Mouse (Mus musculus): Measurements from ENCODE around the gene Poldip3. TPM values are rescaled to one million over a fixed set of nuclear protein-coding genes. Genes with fewer than 3 reads are reported as not detected.
A peak's percentile ranks its signal among the peaks of the same experiment; 100 is the strongest.
"Not testable (repeated sequence)": the region's sequence is repeated elsewhere in the genome, so short reads cannot be mapped to it uniquely, and the experiment has no call there.

The Poldip3 gene
- total RNA-seq, 2 experiments from 2014 or later: 34.4 to 41.1 TPM

GRCm38 (mm10) chr15:83135654-83136053, 13.5 kb downstream of the Poldip3 start:
- intact Hi-C loops (cut with DNase I): no loop called here
- no peak for DNase-seq

DNA sequence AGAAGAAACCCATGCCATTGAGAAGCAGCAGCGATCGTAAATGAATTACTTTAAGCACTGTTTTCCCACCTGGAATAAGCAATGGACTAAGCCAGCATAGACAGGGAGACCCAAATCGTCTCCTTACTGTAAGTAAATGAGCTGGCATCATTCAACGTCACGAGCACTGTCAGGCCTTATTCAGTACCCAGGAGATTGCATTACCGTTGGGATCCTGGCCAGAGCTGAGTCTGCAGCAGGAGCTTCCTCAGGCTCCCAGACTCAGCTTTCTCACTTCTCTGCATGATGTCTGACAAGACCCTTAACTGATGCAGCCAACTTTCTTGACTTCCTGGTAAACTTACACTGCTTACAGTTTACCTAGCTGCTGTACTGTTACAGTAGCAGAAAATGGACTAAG, 14.5 kb downstream of the Poldip3 start:
- intact Hi-C loops (cut with DNase I): no loop called here
- DNase-seq: no peak

- no peak for DNase-seq
- intact Hi-C loops (cut with DNase I): no loop called here
These were observed 19.5 kb downstream of the Poldip3 start for GRCm38 (mm10) chr15:83129530-83130231.

DNA sequence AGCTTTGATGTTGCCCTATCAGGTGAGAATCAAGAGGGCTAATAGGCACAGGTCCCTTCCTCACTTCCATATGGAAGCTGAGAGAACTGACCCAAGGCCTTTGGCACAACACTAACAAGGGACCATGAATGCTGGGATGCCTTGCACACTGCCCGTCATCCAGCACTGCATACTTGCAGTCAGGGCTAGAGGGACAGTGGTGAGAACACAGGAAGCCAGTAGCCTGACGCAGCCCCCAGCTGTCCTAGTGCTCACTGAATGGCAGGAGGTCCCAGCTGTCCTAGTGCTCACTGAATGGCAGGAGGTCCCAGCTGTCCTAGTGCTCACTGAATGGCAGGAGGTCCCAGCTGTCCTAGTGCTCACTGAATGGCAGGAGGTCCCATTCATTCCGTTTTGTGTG, 22.1 kb downstream of the Poldip3 start:
- DNase-seq; intact Hi-C loops (cut with DNase I): not testable (repeated sequence)

GRCm38 (mm10) chr15:83126582-83126981, 22.6 kb downstream of the Poldip3 start:
- no peak for DNase-seq
- intact Hi-C loops (cut with DNase I): no loop called here

DNA sequence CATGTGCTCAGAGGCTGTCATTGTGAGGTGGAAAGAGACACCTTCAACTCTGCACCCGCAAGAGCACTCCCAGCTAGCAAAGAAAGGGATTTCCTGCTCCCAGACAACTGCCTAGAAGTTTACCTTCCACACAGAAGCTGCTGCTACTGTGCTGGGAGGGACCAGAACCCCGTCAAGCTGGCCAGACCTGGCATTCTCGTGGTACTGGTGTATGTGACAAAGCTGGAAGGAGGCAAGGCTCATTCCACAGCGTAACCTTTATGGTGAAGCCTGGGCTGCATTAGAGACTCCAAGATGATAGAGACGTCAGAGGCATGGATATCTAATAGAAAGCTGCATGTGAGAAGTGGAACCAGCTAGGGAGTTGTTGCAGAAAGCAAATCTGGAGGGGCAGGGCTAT, 24.6 kb downstream of the Poldip3 start:
- no peak for DNase-seq
- intact Hi-C loops (cut with DNase I): loop anchor here (5.0 kb wide), 1 partner anchor 48 kb away; the partner anchor contains the start of gene Cyb5r3

DNA sequence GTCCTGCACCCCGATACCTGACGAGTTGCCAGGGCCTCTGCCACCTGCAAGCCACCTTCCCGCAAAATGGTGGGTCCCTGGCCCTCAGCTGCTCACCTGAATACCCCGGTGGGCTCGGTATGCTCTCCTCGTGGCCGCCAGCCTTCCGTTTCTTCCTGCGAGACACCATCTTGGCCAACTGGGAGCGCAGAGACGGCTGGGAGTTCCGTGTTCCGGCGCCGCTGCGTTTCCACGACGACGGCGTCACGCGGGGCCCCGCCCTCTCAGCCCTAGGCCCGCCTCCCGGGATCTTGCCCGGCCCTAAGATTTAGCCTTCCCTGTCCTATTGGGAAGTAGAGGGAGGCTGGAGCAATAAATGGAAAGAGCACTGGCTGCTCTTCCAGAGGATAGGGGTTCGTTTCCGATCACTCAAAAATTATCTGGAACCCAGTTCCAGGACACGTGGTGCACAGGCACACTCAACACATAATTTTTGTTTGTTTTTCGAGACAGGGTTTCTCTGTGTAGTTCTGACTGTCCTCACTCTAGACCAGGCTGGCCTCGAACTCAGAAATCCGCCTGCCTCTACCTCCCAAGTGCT, 26.5 kb downstream of the Poldip3 start, which contains the start of gene Rrp7a:
Rrp7a (minus strand) TSS at position 236 of the 580 bp plus-strand sequence.
- intact Hi-C loops (cut with DNase I): loop anchor here (5.0 kb wide), 1 partner anchor 50 kb away; the partner anchor contains the start of gene Cyb5r3
- DNase-seq: peak; percentile 94 to 96

DNA sequence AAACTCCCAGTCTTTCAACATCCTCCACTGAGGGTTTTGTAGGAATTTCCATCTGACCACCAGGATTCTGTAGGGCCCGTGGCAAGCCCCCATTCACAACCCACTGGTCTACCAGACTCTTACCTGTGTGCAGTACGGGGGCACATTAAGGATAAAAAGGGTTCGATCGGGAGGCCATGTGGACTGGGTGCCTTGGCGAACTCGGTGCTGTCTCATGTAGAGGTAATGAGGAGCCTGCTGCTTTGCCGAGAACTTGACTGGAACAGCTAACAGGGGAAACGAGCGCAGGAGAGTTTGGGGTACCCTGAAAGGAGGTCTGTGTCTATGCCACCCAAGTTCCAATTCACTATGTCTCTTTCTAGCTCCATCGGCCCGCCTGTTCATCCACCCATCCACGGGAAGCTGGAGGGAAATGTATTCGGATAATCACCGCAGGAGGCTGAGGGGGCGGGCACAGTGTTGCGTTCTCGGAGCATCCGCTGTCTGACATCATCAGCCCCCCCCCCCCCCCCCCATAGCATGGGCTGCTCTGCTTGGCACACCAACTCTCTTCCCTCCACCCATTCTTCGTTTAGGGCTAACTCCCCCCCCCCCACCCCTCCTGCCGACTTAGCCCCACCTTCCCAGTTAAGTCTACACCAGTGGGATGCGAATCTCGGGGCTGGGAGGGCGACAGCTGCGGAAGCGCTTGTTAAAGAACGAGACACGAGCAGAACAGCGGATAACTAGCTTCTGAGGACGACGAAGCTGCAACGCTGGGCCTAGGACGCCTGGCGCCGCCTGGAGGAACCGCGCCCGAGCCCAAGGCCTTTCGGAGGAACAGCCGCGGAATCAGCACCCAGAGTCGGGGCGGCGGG, 27.2 kb downstream of the Poldip3 start:
- DNase-seq: peak in 1 of 2 experiments; percentile 35
- intact Hi-C loops (cut with DNase I): loop anchor here (5.0 kb wide), 1 partner anchor 50 kb away; the partner anchor contains the start of gene Cyb5r3

DNA sequence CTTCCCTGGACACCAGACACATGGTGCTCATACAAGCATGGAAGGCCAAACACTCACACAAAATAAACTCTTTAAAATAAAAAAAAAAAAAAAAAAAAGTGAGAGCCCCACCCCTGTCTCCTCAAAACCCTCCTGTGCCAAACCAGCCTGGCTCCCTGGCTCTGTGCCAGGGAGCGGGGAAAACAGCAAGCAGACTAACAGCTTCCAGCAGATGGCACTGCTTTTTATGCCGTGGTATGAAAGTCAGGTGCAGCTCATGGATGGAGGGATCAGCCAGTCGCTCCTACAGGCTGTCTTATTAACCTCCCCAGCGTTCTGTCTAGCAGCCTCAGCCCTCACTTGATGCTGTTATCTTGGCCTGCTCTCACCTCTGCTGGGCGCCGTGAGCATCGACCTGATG, 30.8 kb downstream of the Poldip3 start:
- intact Hi-C loops (cut with DNase I): loop anchor here (1.0 kb wide), 1 partner anchor 89 kb away; no protein-coding TSS in a partner anchor

DNA sequence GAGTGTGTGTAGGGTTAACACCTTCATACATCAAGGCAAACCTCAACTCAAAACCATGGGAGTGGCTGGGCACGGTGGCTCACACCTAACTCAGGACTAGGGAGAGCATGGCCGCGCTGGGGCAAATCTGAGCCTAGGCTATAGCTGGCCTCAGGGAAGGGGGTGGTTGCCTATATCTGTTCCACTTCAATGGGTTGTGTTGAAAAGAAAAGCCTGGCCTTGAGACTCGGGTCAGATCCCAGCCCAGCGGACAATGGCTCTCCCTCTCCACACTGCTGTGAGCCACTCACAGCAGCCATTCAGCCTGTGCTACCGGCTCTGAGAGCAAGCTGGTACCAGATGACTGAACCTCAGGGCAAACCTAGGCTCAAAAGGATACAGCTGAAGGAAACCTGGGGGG, 34.1 kb downstream of the Poldip3 start:
- intact Hi-C loops (cut with DNase I): no loop called here

More for the DNA sequence above, 30.8 kb downstream of the Poldip3 start:
- peak in 1 of 2 experiments; percentile 57 for DNase-seq

GRCm38 (mm10) chr15:83114106-83114505, 35.1 kb downstream of the Poldip3 start:
- no peak for DNase-seq
- intact Hi-C loops (cut with DNase I): loop anchor here (5.0 kb wide), 2 partner anchors 77 to 307 kb away; no protein-coding TSS in a partner anchor

More for the DNA sequence above, 34.1 kb downstream of the Poldip3 start:
- no peak for DNase-seq

- intact Hi-C loops (cut with DNase I): loop anchor here (5.0 kb wide), 2 partner anchors 76 to 306 kb away; no protein-coding TSS in a partner anchor
- peak; percentile 80 to 87 for DNase-seq
These were observed 36.3 kb downstream of the Poldip3 start for GRCm38 (mm10) chr15:83112898-83113297.

- no peak for DNase-seq
- intact Hi-C loops (cut with DNase I): loop anchor here (5.0 kb wide), 2 partner anchors 75 to 305 kb away; no protein-coding TSS in a partner anchor
These were observed 37.3 kb downstream of the Poldip3 start for GRCm38 (mm10) chr15:83111874-83112273.

GRCm38 (mm10) chr15:83111290-83111689, 37.9 kb downstream of the Poldip3 start:
- no peak for DNase-seq
- intact Hi-C loops (cut with DNase I): loop anchor here (5.0 kb wide), 2 partner anchors 74 to 304 kb away; no protein-coding TSS in a partner anchor

- intact Hi-C loops (cut with DNase I): no loop called here
- no peak for DNase-seq
These were observed 41.4 kb downstream of the Poldip3 start for GRCm38 (mm10) chr15:83107814-83108213.

- intact Hi-C loops (cut with DNase I): no loop called here
- DNase-seq: no peak
These were observed 42.8 kb downstream of the Poldip3 start for GRCm38 (mm10) chr15:83106426-83106825.

- intact Hi-C loops (cut with DNase I): no loop called here
- no peak for DNase-seq
These were observed 46.1 kb downstream of the Poldip3 start for GRCm38 (mm10) chr15:83103111-83103510.

GRCm38 (mm10) chr15:83100332-83100662, 48.9 kb downstream of the Poldip3 start:
- no peak for DNase-seq

DNA sequence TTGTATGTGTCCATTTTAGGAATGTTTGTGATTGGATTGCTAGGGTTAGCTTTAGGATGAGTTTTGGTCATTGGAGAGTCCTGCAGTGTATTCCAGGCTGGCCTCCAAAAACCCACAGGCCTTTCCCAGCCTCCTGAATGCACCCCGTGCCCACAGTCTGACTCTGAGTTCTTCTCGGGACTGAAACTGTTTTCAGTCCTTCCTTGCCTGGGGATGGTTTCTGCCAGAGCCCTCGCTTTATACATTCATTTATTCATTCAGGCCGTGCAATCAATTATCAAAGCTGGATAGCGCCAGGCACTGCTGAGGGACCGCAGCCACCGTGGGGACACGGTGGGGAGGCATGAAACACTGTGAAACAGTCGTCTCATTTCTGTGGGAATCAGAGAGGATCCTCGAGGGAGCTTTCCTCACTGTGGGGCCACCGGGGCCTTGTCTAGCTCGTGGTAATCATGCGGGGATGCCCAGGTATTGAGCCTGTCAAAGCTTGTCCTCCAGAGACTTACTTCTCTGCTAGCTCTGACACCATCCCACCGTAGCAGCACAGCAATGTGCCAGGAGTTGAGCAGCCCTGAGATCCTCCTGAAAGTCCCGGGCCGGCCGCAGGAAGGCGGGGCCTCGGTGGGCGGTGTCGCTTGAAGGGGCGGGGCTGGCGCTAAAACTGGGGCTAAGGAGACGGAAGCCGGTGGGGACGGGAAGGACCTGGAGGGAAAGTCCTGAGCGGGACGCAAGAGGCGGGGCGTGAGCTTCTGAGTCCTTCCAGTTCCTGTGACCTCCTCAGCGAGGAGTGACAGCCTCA, 49.5 kb downstream of the Poldip3 start:
- intact Hi-C loops (cut with DNase I): loop anchor here (10.0 kb wide), 1 partner anchor 195 kb away; no protein-coding TSS in a partner anchor
- DNase-seq: peak; percentile 94 to 96

More at GRCm38 (mm10) chr15:83100332-83100662, 48.9 kb downstream of the Poldip3 start:
- intact Hi-C loops (cut with DNase I): no loop called here

Measured in heart, postnatal 14 days (tissue).